Mouse (Mus musculus) ES-Bruce4 (cell line): ENCODE data around the gene Phkb.

ENCODE experiments used
- CTCF ChIP-seq: IDR thresholded peaks from one replicate; pipeline ENCODE4 v1.8.1; 2011; ENCODE audit warnings: low read depth, low read length
- POLR2A ChIP-seq: IDR thresholded peaks from one replicate; pipeline ENCODE4 v1.8.1; 2011; ENCODE audit warnings: low read length; ENCODE audit not compliant: insufficient read depth

DNA sequence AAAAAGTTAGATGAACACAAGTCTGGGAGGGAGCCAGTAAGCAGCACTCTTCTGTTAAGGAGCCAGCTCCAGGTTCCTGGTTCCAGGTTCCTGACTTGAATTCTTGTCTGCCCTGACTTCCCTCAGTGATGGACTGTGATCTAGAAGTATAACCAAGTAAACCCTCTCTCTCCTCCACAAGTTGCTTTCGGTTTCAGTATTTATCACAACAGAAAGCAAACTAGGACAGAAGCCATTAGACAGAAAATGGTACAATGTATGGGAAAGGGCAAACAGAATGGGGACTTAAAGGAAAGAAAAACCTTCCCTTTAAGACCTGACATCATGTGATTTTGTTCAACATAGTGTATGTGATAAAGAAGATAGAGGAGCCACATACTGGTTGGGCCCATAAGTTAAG, 238.7 kb downstream of the Phkb start:
- TF ChIP-seq CTCF (no peak), POLR2A (no peak)
